Mouse (Mus musculus) stomach, embryonic 16.5 days (tissue): Measurements from ENCODE around the gene Mum1. TPM values are rescaled to one million over a fixed set of nuclear protein-coding genes. Genes with fewer than 3 reads are reported as not detected.
"Not testable (repeated sequence)": the region's sequence is repeated elsewhere in the genome, so short reads cannot be mapped to it uniquely, and the experiment has no call there.

ENCODE experiments used
- ATAC-seq: fragments of 200-750 bp; cut with Nextera tagmentation; 2 replicates; pipeline ENCODE4 v1.8.0; 2017; ENCODE audit warnings: moderate number of reproducible peaks, moderate TSS enrichment; ENCODE audit not compliant: insufficient read depth, low FRiP score
- H3K27ac ChIP-seq: fragments of 300-500 bp; sonication (generic); 2 replicates; pipeline ENCODE4 v1.5.1; 2014; ENCODE audit warnings: low read length
- H3K27me3 ChIP-seq: fragments of 300-500 bp; sonication (generic); 2 replicates; pipeline ENCODE4 v1.6.1; 2014; ENCODE audit warnings: low read length, control low read depth, mixed read lengths; ENCODE audit not compliant: control insufficient read depth, insufficient read depth
- H3K36me3 ChIP-seq: fragments of 300-500 bp; sonication (generic); 2 replicates; pipeline ENCODE4 v1.6.1; 2014; ENCODE audit warnings: low read length; ENCODE audit not compliant: control insufficient read depth, insufficient read depth
- H3K4me1 ChIP-seq: fragments of 300-500 bp; sonication (generic); 2 replicates; pipeline ENCODE4 v1.6.1; 2014; ENCODE audit warnings: low read length, control low read depth, mixed read lengths; ENCODE audit not compliant: control insufficient read depth, insufficient read depth
- H3K4me2 ChIP-seq: fragments of 300-500 bp; sonication (generic); 2 replicates; pipeline ENCODE4 v1.6.1; 2014; ENCODE audit warnings: low read depth, low read length, mixed read lengths
- H3K4me3 ChIP-seq: fragments of 300-500 bp; sonication (generic); replicated peaks from 2 replicates; pipeline ENCODE4 v1.5.1; 2014; ENCODE audit warnings: mild to moderate bottlenecking, low read length
- H3K9ac ChIP-seq: fragments of 300-500 bp; sonication (generic); 2 replicates; pipeline ENCODE4 v1.6.1; 2014; ENCODE audit warnings: low read length
- H3K9me3 ChIP-seq: fragments of 300-500 bp; sonication (generic); replicated peaks from 2 replicates; pipeline ENCODE4 v1.6.1; 2016; ENCODE audit warnings: low read length, control low read depth; ENCODE audit not compliant: control insufficient read depth
- WGBS: fragments of 180-500 bp; shearing (Covaris S2); extraction: QIAGEN DNeasy Blood & Tissue Kit; methylation state at CpG from one replicate; pipeline ENCODE4 v1.1.7; 2014; 5-methylcytosine and 5-hydroxymethylcytosine counted together
- polyA plus RNA-seq: library from polyadenylated mRNA; unstranded; fragments of >200 nt; fragmentation: Nextera tagmentation; extraction: Ambion mirVana; gene quantifications from 2 replicates; pipeline ENCODE4 v1.2.1, GENCODE M21; 2015

Mum1 gene
- polyA plus RNA-seq, 1 experiment from 2014 or later, result 51.6 TPM

GRCm38 (mm10) chr10:80242607-80243006 is 16.4 kb downstream of the Mum1 start:
- WGBS, result 91% methylated on average over 3 of the region's 3 CpGs
- no peak overlapping the region for H3K4me3 ChIP-seq
- H3K27me3 ChIP-seq, result no peaks in the 10 kb centered on the region
- no peak overlapping the region for H3K27ac ChIP-seq
- H3K4me1 ChIP-seq, result peaks cover 3% of the 10 kb centered on the region; the same call in 1 of the 2 replicates
- no peaks in the 10 kb centered on the region for H3K9me3 ChIP-seq
- ATAC-seq, result no peak
- H3K36me3 ChIP-seq, result peaks cover 34% of the 10 kb centered on the region
- H3K9ac ChIP-seq, result no peak overlapping the region
- no peak overlapping the region for H3K4me2 ChIP-seq

- Histone ChIP-seq H3K9ac (peak overlapping the region; percentile 36), H3K4me1 (peaks cover 8% of the 10 kb centered on the region), H3K9me3 (no peaks in the 10 kb centered on the region), H3K27me3 (no peaks in the 10 kb centered on the region), H3K4me3 (no peak overlapping the region), H3K36me3 (peaks cover 33% of the 10 kb centered on the region), H3K4me2 (no peak overlapping the region), H3K27ac (no peak overlapping the region)
- ATAC-seq, result no peak
- 33% methylated on average over 5 of the region's 5 CpGs for WGBS
Observed at GRCm38 (mm10) chr10:80244791-80245399, 18.7 kb downstream of the Mum1 start.

DNA sequence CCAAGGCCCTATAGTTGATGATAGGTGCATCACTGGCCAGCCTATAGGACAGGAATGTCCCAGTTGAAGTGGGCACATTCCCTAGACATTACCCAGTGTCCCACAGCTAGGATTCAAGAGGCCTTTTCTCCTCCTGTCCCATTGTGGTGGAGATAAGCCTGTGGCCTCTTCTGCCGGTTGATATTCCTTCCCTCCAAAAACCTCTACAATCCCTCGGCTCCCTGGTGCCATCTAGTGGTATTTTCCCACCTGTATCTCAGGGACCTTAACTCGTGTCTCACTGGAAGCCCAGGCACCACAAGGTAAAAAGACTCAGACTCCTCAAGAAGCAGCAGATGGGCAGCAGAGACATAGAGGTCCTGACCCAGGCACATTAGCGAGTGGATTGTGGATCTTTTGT is 19.4 kb downstream of the Mum1 start:
- peak overlapping the region; percentile 36 for H3K9ac ChIP-seq
- peak overlapping the region; percentile 14; the same call in 1 of the 2 replicates for H3K27ac ChIP-seq
- H3K4me1 ChIP-seq, result peaks cover 15% of the 10 kb centered on the region
- WGBS, result 3% methylated on average over 4 of the region's 4 CpGs
- H3K36me3 ChIP-seq, result peaks cover 29% of the 10 kb centered on the region
- H3K4me3 ChIP-seq, result no peak overlapping the region
- no peak for ATAC-seq
- H3K27me3 ChIP-seq, result no peaks in the 10 kb centered on the region
- no peaks in the 10 kb centered on the region for H3K9me3 ChIP-seq
- H3K4me2 ChIP-seq, result no peak overlapping the region

DNA sequence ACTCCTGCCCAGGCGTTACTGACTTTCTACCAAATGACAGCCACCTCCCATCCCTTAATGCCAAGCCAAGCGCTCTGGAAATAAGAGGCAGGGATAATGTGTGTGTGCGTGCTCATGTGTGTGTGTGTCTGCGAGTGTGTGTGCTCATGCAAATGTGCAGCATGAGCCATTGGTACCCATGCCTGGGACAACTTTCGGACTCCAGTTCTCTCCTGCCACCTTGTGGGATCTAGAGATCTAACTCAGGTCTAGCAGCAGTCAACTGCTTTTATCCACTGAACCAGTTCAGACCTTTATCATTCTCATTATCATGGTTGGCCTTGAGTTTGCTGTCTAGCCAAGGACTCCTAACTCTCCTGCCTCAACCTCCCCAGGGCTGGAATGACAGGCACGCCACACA is 21.6 kb downstream of the Mum1 start:
- H3K4me2 ChIP-seq, result no peak overlapping the region
- peaks cover 10% of the 10 kb centered on the region; the same call in 1 of the 2 replicates for H3K36me3 ChIP-seq
- H3K9ac ChIP-seq, result no peak overlapping the region; the same call in 1 of the 2 replicates
- H3K27ac ChIP-seq, result no peak overlapping the region
- 54% methylated on average over 6 of the region's 6 CpGs for WGBS
- no peaks in the 10 kb centered on the region for H3K9me3 ChIP-seq
- peaks cover 19% of the 10 kb centered on the region for H3K4me1 ChIP-seq
- H3K27me3 ChIP-seq, result no peaks in the 10 kb centered on the region
- no peak for ATAC-seq
- no peak overlapping the region for H3K4me3 ChIP-seq

DNA sequence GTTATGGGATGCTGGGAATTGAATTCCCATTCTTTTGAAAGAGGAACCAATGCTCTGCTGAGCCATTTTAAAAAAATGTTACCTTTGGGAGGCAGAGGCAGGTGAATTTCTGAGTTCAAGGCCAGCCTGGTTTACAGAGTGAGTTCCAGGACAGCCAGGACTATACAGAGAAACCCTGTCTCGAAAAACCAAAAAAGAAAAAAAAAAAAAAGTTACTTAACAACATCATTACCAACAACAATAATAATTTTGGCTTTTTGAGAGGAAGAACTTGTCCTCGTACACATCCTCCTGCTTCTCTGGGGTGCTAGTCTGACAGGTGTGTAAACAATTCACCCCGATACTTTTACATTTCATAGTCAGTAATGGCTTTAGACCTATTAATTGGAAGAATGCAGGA is 22.2 kb downstream of the Mum1 start:
- 28% methylated on average over 3 of the region's 3 CpGs for WGBS
- ATAC-seq, H3K9ac ChIP-seq: not testable (repeated sequence)

DNA sequence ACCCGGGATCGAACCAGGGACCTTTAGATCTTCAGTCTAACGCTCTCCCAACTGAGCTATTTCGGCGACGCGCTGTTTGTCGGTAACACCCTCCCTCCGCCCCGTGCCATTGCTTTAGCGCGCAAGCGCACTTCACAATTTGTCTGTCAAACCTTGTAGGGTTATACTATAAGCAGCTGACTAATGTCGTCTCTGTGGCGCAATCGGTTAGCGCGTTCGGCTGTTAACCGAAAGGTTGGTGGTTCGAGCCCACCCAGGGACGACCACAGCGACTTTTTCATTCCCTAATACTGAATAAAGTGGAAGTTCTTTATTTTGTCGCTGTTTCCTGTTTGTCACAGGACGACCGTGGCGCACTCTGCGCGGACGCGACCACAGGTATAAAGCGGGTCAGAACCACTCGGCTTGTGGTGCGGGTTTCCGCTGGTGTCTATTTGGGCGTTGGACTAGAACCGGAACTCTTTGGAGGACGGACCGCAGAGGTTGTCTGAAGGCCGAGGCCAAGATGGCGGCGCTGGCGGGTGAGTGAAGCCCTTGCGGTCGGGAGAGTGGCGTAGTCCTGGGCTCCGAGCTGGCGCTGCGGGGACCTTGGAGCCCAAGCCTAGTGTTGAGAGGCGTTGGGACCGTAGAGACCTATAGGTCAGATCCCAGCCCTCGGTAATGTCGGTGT is 22.9 kb downstream of the Mum1 start, which contains the start of gene Ndufs7:
Gene Ndufs7 (plus strand): TSS at position 151 of the 670 bp plus-strand sequence.
- peak; percentile 89 for ATAC-seq
- peak within 1 kb of the TSS; percentile 92 for H3K27ac ChIP-seq
- H3K27me3 ChIP-seq, result no peaks in the 10 kb centered on the region
- H3K9me3 ChIP-seq, result no peaks in the 10 kb centered on the region
- H3K4me3 ChIP-seq, result peak within 1 kb of the TSS; percentile 88
- WGBS, result under 1% methylated on average over 53 of the region's 53 CpGs
- H3K36me3 ChIP-seq, result no peaks in the 10 kb centered on the region
- H3K4me2 ChIP-seq, result peak within 1 kb of the TSS; percentile 90
- peak within 1 kb of the TSS; percentile 94 for H3K9ac ChIP-seq
- peaks cover 19% of the 10 kb centered on the region for H3K4me1 ChIP-seq

More for the DNA sequence above, 22.2 kb downstream of the Mum1 start:
- not testable (repeated sequence) for H3K36me3 ChIP-seq, H3K27ac ChIP-seq, H3K27me3 ChIP-seq, H3K9me3 ChIP-seq
- Histone ChIP-seq H3K4me2 (peak overlapping the region; percentile 90), H3K4me1 (peaks cover 19% of the 10 kb centered on the region), H3K4me3 (peak overlapping the region; percentile 88)

DNA sequence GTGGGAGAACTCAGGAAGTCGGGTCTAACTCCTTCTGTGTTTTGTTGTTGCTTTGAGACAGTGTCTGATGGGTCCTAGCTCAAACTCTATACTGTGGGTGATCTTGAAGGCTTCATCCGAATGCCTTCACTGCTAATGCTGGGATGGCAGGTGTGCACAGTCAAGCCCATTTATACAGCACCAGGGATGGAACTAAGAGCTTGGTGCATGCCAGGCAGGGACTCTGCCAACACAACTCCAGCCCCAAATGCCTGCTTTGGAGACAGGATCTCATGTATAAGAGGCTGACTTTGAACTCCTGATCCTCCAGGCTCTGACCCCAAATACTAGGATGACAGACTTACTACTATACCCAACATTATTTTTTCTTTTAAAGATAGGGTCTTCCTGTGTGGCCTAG is 23.8 kb downstream of the Mum1 start:
- Histone ChIP-seq H3K36me3 (peaks cover 6% of the 10 kb centered on the region; the same call in 1 of the 2 replicates), H3K27me3 (no peaks in the 10 kb centered on the region), H3K9ac (peak overlapping the region; percentile 94), H3K9me3 (no peaks in the 10 kb centered on the region), H3K27ac (peak overlapping the region; percentile 92; the same call in 1 of the 2 replicates), H3K4me3 (peak overlapping the region; percentile 88), H3K4me2 (peak overlapping the region; percentile 90), H3K4me1 (peaks cover 19% of the 10 kb centered on the region)
- no peak for ATAC-seq
- 28% methylated on average over 2 of the region's 2 CpGs for WGBS

- Histone ChIP-seq H3K27ac (no peak overlapping the region), H3K4me2 (0 out of 2 replicates have a peak overlapping the region, but pooled peaks have one; percentile 90), H3K9me3 (no peaks in the 10 kb centered on the region), H3K4me3 (no peak overlapping the region; the same call in 1 of the 2 replicates), H3K36me3 (peaks cover 6% of the 10 kb centered on the region; the same call in 1 of the 2 replicates), H3K4me1 (peaks cover 16% of the 10 kb centered on the region), H3K27me3 (no peaks in the 10 kb centered on the region), H3K9ac (peak overlapping the region; percentile 40; the same call in 1 of the 2 replicates)
- no peak for ATAC-seq
- WGBS, result 87% methylated on average over 4 of the region's 4 CpGs
Observed at GRCm38 (mm10) chr10:80250573-80250972, 24.3 kb downstream of the Mum1 start.

- Histone ChIP-seq H3K4me3 (no peak overlapping the region), H3K27ac (no peak overlapping the region), H3K9me3 (no peaks in the 10 kb centered on the region), H3K9ac (no peak overlapping the region), H3K4me2 (no peak overlapping the region), H3K4me1 (peaks cover 16% of the 10 kb centered on the region), H3K36me3 (peaks cover 6% of the 10 kb centered on the region; the same call in 1 of the 2 replicates), H3K27me3 (no peaks in the 10 kb centered on the region)
- ATAC-seq, result no peak
Observed at GRCm38 (mm10) chr10:80252011-80252410, 25.8 kb downstream of the Mum1 start.
